Mouse (Mus musculus) CH12.LX (cell line): Measurements from ENCODE around the gene Mgat4e. TPM values are rescaled to one million over a fixed set of nuclear protein-coding genes. Genes with fewer than 3 reads are reported as not detected.
"Not testable (repeated sequence)": the region's sequence is repeated elsewhere in the genome, so short reads cannot be mapped to it uniquely, and the experiment has no call there.

Experiments used
- DNase-seq: peaks from one replicate; pipeline ENCODE4 v3.0.0-alpha.2; 2013; ENCODE audit errors: extremely low read depth
- H3K27ac ChIP-seq: 2 replicates; pipeline ENCODE4 v1.5.1; 2012; ENCODE audit warnings: low read depth, mild to moderate bottlenecking, control low read depth, moderate library complexity; ENCODE audit not compliant: insufficient read depth
- H3K27me3 ChIP-seq: replicated peaks from 2 replicates; pipeline ENCODE3; 2012; ENCODE audit warnings: inconsistent platforms
- H3K36me3 ChIP-seq, 2 experiments: replicated peaks in 1 of 2; 2 replicates each; pipeline versions ENCODE3 to v1.6.1; 2012; ENCODE audit warnings: inconsistent platforms in 1 of 2, low read length in 1 of 2, mild to moderate bottlenecking in 1 of 2, mixed read lengths in 1 of 2, moderate library complexity in 1 of 2; ENCODE audit not compliant: control insufficient read depth in 1 of 2, insufficient read depth in 1 of 2
- H3K4me1 ChIP-seq, 2 experiments: 2 replicates each; pipeline ENCODE4 v1.6.1; 2012; ENCODE audit warnings: inconsistent platforms in 1 of 2, moderate library complexity in 1 of 2; ENCODE audit not compliant: insufficient read depth in 2 of 2, control insufficient read depth in 1 of 2
- H3K4me2 ChIP-seq: 2 replicates; pipeline ENCODE4 v1.6.1; 2012; ENCODE audit warnings: low read depth, mild to moderate bottlenecking, control low read depth; ENCODE audit not compliant: poor library complexity, insufficient read depth, severe bottlenecking
- H3K4me3 ChIP-seq, 3 experiments: fragments of 150-350 bp in 1 of 3; sonication (generic) in 1 of 3; replicated peaks in 1 of 3; 2 replicates each; pipeline versions ENCODE3 to v1.5.1; 2011 to 2012; ENCODE audit warnings: low read depth in 2 of 3, low read length in 2 of 3, mild to moderate bottlenecking in 2 of 3, moderate library complexity in 2 of 3, control low read depth in 1 of 3, improper control_type of control experiment in 1 of 3, inconsistent platforms in 1 of 3, mixed read lengths in 1 of 3; ENCODE audit not compliant: poor library complexity in 1 of 3
- H3K79me2 ChIP-seq: replicated peaks from 2 replicates; pipeline ENCODE4 v1.6.1; 2012; ENCODE audit warnings: mild to moderate bottlenecking, moderate library complexity; ENCODE audit not compliant: control insufficient read depth, poor library complexity, insufficient read depth, severe bottlenecking; ENCODE audit errors: extremely low read depth
- H3K9ac ChIP-seq: 2 replicates; pipeline ENCODE4 v1.6.1; 2012; ENCODE audit warnings: low read depth, mild to moderate bottlenecking, control low read depth, moderate library complexity; ENCODE audit not compliant: insufficient read depth
- H3K9me3 ChIP-seq: replicated peaks from 2 replicates; pipeline ENCODE3; 2012; ENCODE audit warnings: low read length, inconsistent platforms, mixed read lengths
- CHD1 ChIP-seq: IDR thresholded peaks from 2 replicates; pipeline ENCODE4 v1.6.1; 2012; ENCODE audit warnings: low read depth, low read length, improper control_type of control experiment, inconsistent platforms
- CHD2 ChIP-seq: IDR thresholded peaks from 2 replicates; pipeline ENCODE4 v1.6.1; 2011; ENCODE audit warnings: low read length, improper control_type of control experiment
- ETS1 ChIP-seq: conservative IDR thresholded peaks from 2 replicates; pipeline ENCODE4 v1.6.1; 2012; ENCODE audit warnings: low read depth, mild to moderate bottlenecking, inconsistent platforms, low read length, improper control_type of control experiment, moderate library complexity
- HCFC1 ChIP-seq: IDR thresholded peaks from 2 replicates; pipeline ENCODE4 v1.6.1; 2012; ENCODE audit warnings: low read depth, mild to moderate bottlenecking, inconsistent platforms, low read length, improper control_type of control experiment
- JUN ChIP-seq: IDR thresholded peaks from 2 replicates; pipeline ENCODE4 v1.6.1; 2011; ENCODE audit warnings: low read depth, mild to moderate bottlenecking, low read length, improper control_type of control experiment, moderate library complexity; ENCODE audit not compliant: insufficient read depth
- JUND ChIP-seq: conservative IDR thresholded peaks from 2 replicates; pipeline ENCODE4 v1.6.1; 2011; ENCODE audit warnings: low read depth, low read length, improper control_type of control experiment
- KAT2A ChIP-seq: IDR thresholded peaks from 2 replicates; pipeline ENCODE4 v1.6.1; 2012; ENCODE audit warnings: low read length, improper control_type of control experiment, inconsistent platforms; ENCODE audit not compliant: insufficient replicate concordance
- MAX ChIP-seq: IDR thresholded peaks from 2 replicates; pipeline ENCODE4 v1.6.1; 2011; ENCODE audit warnings: low read length, improper control_type of control experiment
- MAZ ChIP-seq: IDR thresholded peaks from 2 replicates; pipeline ENCODE4 v1.6.1; 2012; ENCODE audit warnings: low read depth, mild to moderate bottlenecking, inconsistent platforms, low read length, improper control_type of control experiment, moderate library complexity
- MXI1 ChIP-seq: IDR thresholded peaks from 2 replicates; pipeline ENCODE4 v1.6.1; 2011; ENCODE audit warnings: mild to moderate bottlenecking, low read depth, low read length, improper control_type of control experiment
- MYC ChIP-seq: IDR thresholded peaks from 2 replicates; pipeline ENCODE4 v1.6.1; 2011; ENCODE audit warnings: low read depth, mild to moderate bottlenecking, improper control_type of control experiment, low read length
- NELFE ChIP-seq: IDR thresholded peaks from 2 replicates; pipeline ENCODE4 v1.6.1; 2011; ENCODE audit warnings: low read depth, low read length, improper control_type of control experiment
- POLR2A ChIP-seq: IDR thresholded peaks from 2 replicates; pipeline ENCODE4 v1.6.1; 2011; ENCODE audit warnings: low read depth, mild to moderate bottlenecking, improper control_type of control experiment, low read length
- POLR2AphosphoS2 ChIP-seq: IDR thresholded peaks from 2 replicates; pipeline ENCODE4 v1.6.1; 2011; ENCODE audit warnings: low read depth, low read length, improper control_type of control experiment
- SMC3 ChIP-seq: IDR thresholded peaks from 2 replicates; pipeline ENCODE4 v1.6.1; 2011; ENCODE audit warnings: low read depth, low read length, improper control_type of control experiment
- TCF12 ChIP-seq: IDR thresholded peaks from 2 replicates; pipeline ENCODE4 v1.6.1; 2014; ENCODE audit warnings: low read depth, mild to moderate bottlenecking, inconsistent platforms, low read length, improper control_type of control experiment
- USF1 ChIP-seq: IDR thresholded peaks from 2 replicates; pipeline ENCODE4 v1.6.1; 2014; ENCODE audit warnings: low read depth, mild to moderate bottlenecking, inconsistent platforms, low read length, improper control_type of control experiment
- ZMIZ1 ChIP-seq: IDR thresholded peaks from 2 replicates; pipeline ENCODE4 v1.6.1; 2012; ENCODE audit warnings: low read depth, mild to moderate bottlenecking, inconsistent platforms, low read length, improper control_type of control experiment
- ZNF384 ChIP-seq: IDR thresholded peaks from 2 replicates; pipeline ENCODE4 v1.6.1; 2012; ENCODE audit warnings: low read depth, low read length, improper control_type of control experiment, inconsistent platforms
- dilution Hi-C: fragments of 300-500 bp; cut with MboI; formaldehyde crosslinking; loops from 2 replicates; pipeline ENCODE4 v1.14.3; 2020; ENCODE audit warnings: low sequenced_read_pairs; ENCODE audit not compliant: extremely low pct_unique_long_range_greater_than_20kb, extremely low pct_ligation_motif_present
- in situ Hi-C: fragments of 300-500 bp; cut with MboI; formaldehyde crosslinking; loops from 3 replicates; pipeline ENCODE4 v1.14.3; 2019; ENCODE audit warnings: low sequenced_read_pairs, low pct_ligation_motif_present, low pct_unique_long_range_greater_than_20kb, mixed read lengths
- polyA plus RNA-seq: library from polyadenylated mRNA; unstranded; fragments of >175 nt; gene quantifications from 2 replicates; pipeline ENCODE4 v1.2.1, GENCODE M21; 2012; ENCODE audit warnings: low read depth; ENCODE audit not compliant: insufficient read length
- total RNA-seq, 2 experiments: library from RNA; depleted of rRNA; stranded (reverse); fragments of 300-350 nt in 1 of 2; fragments of >200 nt in 1 of 2; gene quantifications; 2 replicates each; pipeline ENCODE4 v1.2.3; 2012 to 2014

Gene Mgat4e
- total and polyA plus RNA-seq, 3 experiments = 0.08 TPM; not detected in 2

DNA sequence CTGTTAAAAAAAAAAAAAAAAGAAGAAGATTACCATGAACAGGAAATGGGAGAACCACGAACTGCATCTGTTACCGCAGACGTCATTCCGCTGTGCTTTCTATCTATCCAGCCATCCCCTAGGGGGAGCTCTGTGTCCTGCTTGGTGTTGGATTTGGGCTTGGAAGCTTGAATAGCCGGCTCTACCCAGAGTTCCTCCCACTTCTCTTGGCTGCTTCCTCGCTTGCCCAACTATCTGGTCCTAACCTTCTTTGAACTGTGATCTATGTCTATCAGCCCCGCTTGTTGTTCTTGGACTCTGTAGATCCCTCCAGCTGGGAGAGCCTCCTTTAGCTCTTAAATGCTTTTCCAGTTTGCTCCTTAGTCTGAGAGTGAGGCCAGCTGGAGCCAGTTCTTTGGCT lies 30.8 kb downstream of the Mgat4e start (continued):
- TF ChIP-seq ZNF384 (peak; percentile 88), POLR2A (no peak), NELFE (no peak), MAX (no peak), MXI1 (no peak), JUND (peak; percentile 41; the same call in 1 of the 2 replicates), ETS1 (no peak)

DNA sequence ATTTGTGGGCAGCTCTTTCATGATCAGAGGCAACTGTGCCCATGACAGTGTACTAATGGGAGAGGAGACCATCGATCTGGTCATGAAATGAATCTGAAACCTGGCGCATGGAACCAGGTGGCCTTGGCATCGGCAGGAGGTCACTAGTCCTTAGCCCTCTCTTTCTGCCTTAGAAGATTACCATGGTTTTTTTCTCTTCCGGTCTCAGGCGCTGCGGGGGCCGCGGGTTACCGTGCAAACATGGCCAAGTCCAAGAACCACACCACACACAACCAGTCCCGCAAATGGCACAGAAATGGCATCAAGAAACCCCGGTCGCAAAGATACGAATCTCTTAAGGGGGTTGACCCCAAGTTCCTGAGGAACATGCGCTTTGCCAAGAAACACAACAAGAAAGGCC lies 31.6 kb downstream of the Mgat4e start:
- H3K27me3 ChIP-seq, in situ Hi-C loops, H3K27ac ChIP-seq, H3K4me3 ChIP-seq, H3K9ac ChIP-seq, H3K4me2 ChIP-seq, H3K36me3 ChIP-seq, H3K79me2 ChIP-seq, DNase-seq, H3K4me1 ChIP-seq, dilution Hi-C loops, H3K9me3 ChIP-seq: not testable (repeated sequence)

DNA sequence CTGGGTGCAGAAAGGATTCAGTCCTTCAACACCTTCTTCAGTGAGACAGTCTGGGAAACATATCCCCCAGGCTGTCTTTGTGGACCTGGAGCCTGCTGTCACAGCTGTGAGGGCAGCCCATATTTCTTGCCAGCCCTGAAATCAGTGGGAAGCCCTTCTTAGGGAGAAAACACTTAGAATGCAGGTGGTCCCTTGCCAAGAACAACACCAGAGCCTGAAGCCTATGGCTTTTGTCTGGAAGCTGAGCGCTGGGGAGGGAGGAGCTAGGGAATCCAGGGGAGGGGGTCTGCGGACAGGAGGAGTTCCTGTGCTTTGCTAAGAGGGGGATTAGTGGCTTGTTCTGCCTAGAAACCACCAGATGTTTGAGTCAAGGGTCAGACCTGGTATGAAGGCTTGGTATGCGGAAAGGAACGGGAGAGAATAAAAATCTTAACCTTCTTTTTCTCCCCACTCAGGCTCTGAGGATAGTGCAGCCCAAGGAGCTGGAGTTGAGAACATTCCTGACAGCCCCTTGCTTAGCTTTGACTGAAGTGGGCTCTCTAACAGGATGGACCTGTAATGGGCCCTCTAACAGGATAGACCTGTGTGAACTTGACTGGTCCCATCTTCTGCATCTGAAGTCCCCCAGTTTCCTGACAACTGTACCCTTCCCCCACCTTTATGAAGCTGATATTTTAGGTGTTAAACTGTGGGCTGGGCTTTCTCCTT lies 32.8 kb downstream of the Mgat4e start:
- in situ Hi-C loops (no loop called here), dilution Hi-C loops (no loop called here)
- DNase-seq = no peak
- Histone ChIP-seq H3K4me1 (peaks cover 0 to 4% of the 10 kb centered on the region in 2 experiments; a peak in 2 of 4 replicates), H3K9ac (no peak overlapping the region), H3K4me2 (no peak overlapping the region), H3K27ac (no peak overlapping the region), H3K79me2 (no peaks in the 10 kb centered on the region), H3K4me3 (no peak overlapping the region), H3K27me3 (no peaks in the 10 kb centered on the region), H3K9me3 (no peaks in the 10 kb centered on the region), H3K36me3 (no peaks in the 10 kb centered on the region)
- TF ChIP-seq HCFC1 = no peak
- TF ChIP-seq NELFE = no peak
- TF ChIP-seq POLR2AphosphoS2 = no peak
- no peak for TF ChIP-seq CHD1
- no peak for TF ChIP-seq SMC3
- TF ChIP-seq MAZ = no peak
- TF ChIP-seq MYC = no peak
- no peak for TF ChIP-seq KAT2A
- TF ChIP-seq ZMIZ1 = no peak
- no peak for TF ChIP-seq JUN
- no peak for TF ChIP-seq TCF12
- no peak for TF ChIP-seq JUND
- TF ChIP-seq CHD2 = no peak
- no peak for TF ChIP-seq USF1
- no peak for TF ChIP-seq MAX
